ENCODE assay signal across 30 mouse cellular contexts in the genomic region with DNA sequence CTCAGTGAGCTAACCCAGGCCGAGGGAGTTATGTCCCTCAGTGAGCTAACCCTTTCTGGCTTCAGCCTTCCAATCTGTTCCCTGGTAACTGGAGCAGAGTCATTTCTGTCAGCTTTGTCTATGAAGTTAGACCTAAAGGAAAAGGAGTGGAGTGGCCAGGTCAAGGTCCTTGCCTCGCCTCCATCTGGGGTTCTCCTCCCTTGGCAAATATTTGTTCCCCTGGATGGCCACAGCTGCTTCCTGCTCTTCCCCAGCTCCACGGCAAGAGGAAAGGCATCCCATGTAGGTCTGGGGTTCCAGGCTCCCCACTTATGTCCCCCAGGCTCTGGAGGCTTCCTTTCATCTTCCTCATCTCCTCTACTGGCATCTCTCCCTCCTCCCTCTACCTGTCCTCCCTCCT. TPM values are rescaled to one million over a fixed set of nuclear protein-coding genes. Genes with fewer than 3 reads are reported as not detected.
DNase-seq lines count a peak whose midpoint lies in the region; ATAC-seq and TF ChIP-seq lines count a peak whose summit lies in the region.
"Had no signal": no experiment of that assay in that cellular context is flagged by ENCODE, and none has a peak within 500 bp of the region (broad histone marks: within the 10 kb centered on the region; RNA-seq: fewer than 3 reads in every experiment).

No protein-coding gene starts in this region.

- no peak overlapping the region for H3K27ac ChIP-seq in forebrain, embryonic 11.5 days (ENCODE audit: low read depth, low read length)
- H3K27ac ChIP-seq in forebrain, embryonic 15.5 days (replicated peaks): no peak overlapping the region
- peak overlapping the region; percentile 67 for H3K27ac ChIP-seq in intestine, embryonic 15.5 days
- H3K27ac ChIP-seq in small intestine, adult 2 months (ENCODE audit: insufficient read depth, low read depth, low read length): peak overlapping the region; percentile 83
- peak overlapping the region; percentile 75 for H3K27ac ChIP-seq in stomach, embryonic 16.5 days (ENCODE audit: low read length)
- H3K27ac ChIP-seq: embryonic facial prominence, embryonic 12.5 days; embryonic facial prominence, embryonic 15.5 days; forebrain, embryonic 12.5 days; gastrocnemius, adult 2 months; heart, adult 2 months; hindbrain, embryonic 12.5 days; hindbrain, embryonic 15.5 days had no signal

- no peaks in the 10 kb centered on the region for H3K4me1 ChIP-seq in forebrain, embryonic 11.5 days (replicated peaks; ENCODE audit: control insufficient read depth, insufficient read depth, low read length)
- H3K4me1 ChIP-seq in forebrain, embryonic 15.5 days: no peaks in the 10 kb centered on the region
- peaks cover 40% of the 10 kb centered on the region for H3K4me1 ChIP-seq in intestine, embryonic 15.5 days (replicated peaks)
- H3K4me1 ChIP-seq in small intestine, adult 2 months (ENCODE audit: control insufficient read depth, insufficient read depth, insufficient read length, low read length): peaks cover 53% of the 10 kb centered on the region
- peaks cover 17% of the 10 kb centered on the region for H3K4me1 ChIP-seq in stomach, embryonic 16.5 days (ENCODE audit: control insufficient read depth, insufficient read depth, low read length)

- no peak overlapping the region for H3K4me3 ChIP-seq in forebrain, embryonic 11.5 days (ENCODE audit: low read depth, low read length)
- H3K4me3 ChIP-seq in forebrain, embryonic 15.5 days: no peak overlapping the region
- no peak overlapping the region for H3K4me3 ChIP-seq in intestine, embryonic 15.5 days (replicated peaks)
- peak overlapping the region; percentile 1; the same call in 1 of the 2 replicates for H3K4me3 ChIP-seq in small intestine, adult 2 months (ENCODE audit: low read depth, low read length)
- no peak overlapping the region for H3K4me3 ChIP-seq in stomach, embryonic 16.5 days (replicated peaks; ENCODE audit: low read length)
- H3K4me3 ChIP-seq: embryonic facial prominence, embryonic 12.5 days; embryonic facial prominence, embryonic 15.5 days; forebrain, embryonic 12.5 days; gastrocnemius, adult 2 months; heart, adult 2 months; hindbrain, embryonic 12.5 days; hindbrain, embryonic 15.5 days had no signal

- H3K9me3 ChIP-seq in forebrain, embryonic 11.5 days (ENCODE audit: control insufficient read depth, low read length): no peaks in the 10 kb centered on the region
- no peaks in the 10 kb centered on the region for H3K9me3 ChIP-seq in forebrain, embryonic 15.5 days
- H3K9me3 ChIP-seq in intestine, embryonic 15.5 days: no peaks in the 10 kb centered on the region
- no peaks in the 10 kb centered on the region for H3K9me3 ChIP-seq in stomach, embryonic 16.5 days (replicated peaks; ENCODE audit: control insufficient read depth, low read length)
- H3K9me3 ChIP-seq: embryonic facial prominence, embryonic 12.5 days; embryonic facial prominence, embryonic 15.5 days; forebrain, embryonic 12.5 days; hindbrain, embryonic 12.5 days; hindbrain, embryonic 15.5 days had no signal

- ATAC-seq in forebrain, embryonic 11.5 days (replicated peaks; ENCODE audit: low FRiP score): no peak
- no peak for ATAC-seq in forebrain, embryonic 15.5 days (replicated peaks)
- peak; percentile 39 for ATAC-seq in intestine, embryonic 15.5 days
- peak; percentile 56; the same call in 1 of the 2 replicates for ATAC-seq in stomach, embryonic 16.5 days (ENCODE audit: insufficient read depth, low FRiP score)
- ATAC-seq: CD4-positive, CD25-positive, alpha-beta regulatory T cell, adult 4 months; forebrain, embryonic 16.5 days had no signal

- no peak for TF ChIP-seq POLR2A in small intestine, adult 2 months (IDR thresholded peaks at IDR 0.05; ENCODE audit: low read depth, low read length)

- no peak for TF ChIP-seq CTCF in small intestine, adult 2 months (IDR thresholded peaks at IDR 0.05; ENCODE audit: extremely low read depth, insufficient read length, insufficient replicate concordance, low read depth, low read length)

- H3K4me2 ChIP-seq in forebrain, embryonic 11.5 days (ENCODE audit: low read depth, low read length, severe bottlenecking): no peak overlapping the region
- H3K4me2 ChIP-seq in forebrain, embryonic 15.5 days (replicated peaks): no peak overlapping the region
- peak overlapping the region; percentile 33 for H3K4me2 ChIP-seq in intestine, embryonic 15.5 days (replicated peaks)
- H3K4me2 ChIP-seq in stomach, embryonic 16.5 days (ENCODE audit: low read depth, low read length): peak overlapping the region; percentile 19; the same call in 1 of the 2 replicates
- H3K4me2 ChIP-seq: embryonic facial prominence, embryonic 12.5 days; embryonic facial prominence, embryonic 15.5 days; forebrain, embryonic 12.5 days; heart, embryonic 11.5 days; hindbrain, embryonic 12.5 days; hindbrain, embryonic 15.5 days had no signal

- DNase-seq in forebrain, embryonic 11.5 days (ENCODE audit: low spot score): peak; percentile 41
- DNase-seq in heart, adult 18-20 months: no peak
- DNase-seq in gastrocnemius, postnatal 4 days (ENCODE audit: low spot score in 2 of 2): no peak
- no peak for DNase-seq in lung, postnatal 36 days
- DNase-seq: adrenal gland, postnatal 10 days; adrenal gland, postnatal 36 days; cerebellum, adult 18-20 months; cerebellum, adult 9-10 months; cerebellum, postnatal 14 days; gastrocnemius, adult 2 months; gastrocnemius, postnatal 14 days; heart, adult 2 months; kidney, adult 11 months had no signal

- no peaks in the 10 kb centered on the region for H3K27me3 ChIP-seq in forebrain, embryonic 11.5 days (ENCODE audit: control insufficient read depth, insufficient read depth, low read length)
- H3K27me3 ChIP-seq in forebrain, embryonic 15.5 days: no peaks in the 10 kb centered on the region
- H3K27me3 ChIP-seq in intestine, embryonic 15.5 days (replicated peaks): no peaks in the 10 kb centered on the region
- H3K27me3 ChIP-seq in small intestine, adult 2 months (ENCODE audit: control insufficient read depth, insufficient read depth, low read length): no peaks in the 10 kb centered on the region
- no peaks in the 10 kb centered on the region for H3K27me3 ChIP-seq in stomach, embryonic 16.5 days (ENCODE audit: control insufficient read depth, insufficient read depth, low read length)
- H3K27me3 ChIP-seq: embryonic facial prominence, embryonic 12.5 days; embryonic facial prominence, embryonic 15.5 days; forebrain, embryonic 12.5 days; hindbrain, embryonic 12.5 days; hindbrain, embryonic 15.5 days had no signal

- peaks cover 13% of the 10 kb centered on the region; the same call in 1 of the 2 replicates for H3K36me3 ChIP-seq in forebrain, embryonic 11.5 days (ENCODE audit: control insufficient read depth, insufficient read depth, low read length)
- peaks cover 28% of the 10 kb centered on the region for H3K36me3 ChIP-seq in forebrain, embryonic 15.5 days
- peaks cover 34% of the 10 kb centered on the region for H3K36me3 ChIP-seq in intestine, embryonic 15.5 days
- H3K36me3 ChIP-seq in small intestine, adult 2 months (ENCODE audit: control insufficient read depth, insufficient read depth, low read length): peaks cover 68% of the 10 kb centered on the region
- peaks cover 4% of the 10 kb centered on the region; the same call in 1 of the 2 replicates for H3K36me3 ChIP-seq in stomach, embryonic 16.5 days (ENCODE audit: control insufficient read depth, insufficient read depth, low read length)

- 89% methylated on average over 3 of the region's 3 CpGs for WGBS in forebrain, embryonic 11.5 days
- 93% methylated on average over 3 of the region's 3 CpGs for WGBS in forebrain, embryonic 15.5 days
- WGBS in intestine, embryonic 15.5 days: 50% methylated on average over 3 of the region's 3 CpGs
- 17% methylated on average over 3 of the region's 3 CpGs for WGBS in small intestine, adult 2 months
- WGBS in stomach, embryonic 16.5 days: 53% methylated on average over 3 of the region's 3 CpGs

- no peak overlapping the region for H3K9ac ChIP-seq in forebrain, embryonic 11.5 days (ENCODE audit: low read length)
- no peak overlapping the region for H3K9ac ChIP-seq in forebrain, embryonic 15.5 days (replicated peaks)
- no peak overlapping the region for H3K9ac ChIP-seq in intestine, embryonic 15.5 days
- H3K9ac ChIP-seq in stomach, embryonic 16.5 days (ENCODE audit: low read length): no peak overlapping the region
- H3K9ac ChIP-seq: embryonic facial prominence, embryonic 15.5 days; forebrain, embryonic 12.5 days; hindbrain, embryonic 12.5 days; hindbrain, embryonic 15.5 days had no signal

RNA-seq across cellular contexts. Expression of a gene that starts 2.0 kb away (rescaled TPM):
- polyA plus RNA-seq in forebrain, embryonic 11.5 days (2014; fragmentation: Nextera tagmentation; extraction: Ambion mirVana): not detected in 2 replicates
- not detected in 2 replicates for polyA plus RNA-seq in forebrain, embryonic 15.5 days (2015; fragmentation: Nextera tagmentation; extraction: Ambion mirVana)
- polyA plus RNA-seq in intestine, embryonic 15.5 days (2015; fragmentation: Nextera tagmentation; extraction: Ambion mirVana): 0.49 and 0.74 TPM in 2 replicates
- 0.20 and 0.38 TPM in 2 replicates for polyA plus RNA-seq in small intestine, adult 2 months (2012; rRNA removed)
- 0.79 and 2.2 TPM in 2 replicates for polyA plus RNA-seq in stomach, embryonic 16.5 days (2015; fragmentation: Nextera tagmentation; extraction: Ambion mirVana)
- total RNA-seq in heart, adult 18-20 months (2021): not detected
- total RNA-seq in gastrocnemius, postnatal 4 days (2021): not detected
- total RNA-seq: adrenal gland, postnatal 10 days; adrenal gland, postnatal 36 days; gastrocnemius, adult 2 months; gastrocnemius, postnatal 14 days; heart, adult 2 months; heart, postnatal 25 days; hematopoietic stem cell, adult 5-6 weeks; MEL had no signal
- polyA plus RNA-seq: CD4-positive, CD25-positive, alpha-beta regulatory T cell, adult 4 months; embryonic facial prominence, embryonic 12.5 days; forebrain, embryonic 12.5 days; forebrain, embryonic 16.5 days; heart, adult 2 months; heart, embryonic 11.5 days; heart, embryonic 14.5 days; heart, postnatal 0 days; hindbrain, embryonic 12.5 days; hindbrain, embryonic 15.5 days had no signal

RNA-seq across cellular contexts. Expression of a gene that starts 6.6 kb away (rescaled TPM):
- 0.80 and 1.2 TPM in 2 replicates for polyA plus RNA-seq in forebrain, embryonic 11.5 days (2014; fragmentation: Nextera tagmentation; extraction: Ambion mirVana)
- 0.37 and 1.0 TPM in 2 replicates for polyA plus RNA-seq in forebrain, embryonic 15.5 days (2015; fragmentation: Nextera tagmentation; extraction: Ambion mirVana)
- 19.7 and 22.4 TPM in 2 replicates for polyA plus RNA-seq in intestine, embryonic 15.5 days (2015; fragmentation: Nextera tagmentation; extraction: Ambion mirVana)
- polyA plus RNA-seq in small intestine, adult 2 months (2012; rRNA removed): 64.5 and 102 TPM in 2 replicates
- 16.0 and 24.7 TPM in 2 replicates for polyA plus RNA-seq in stomach, embryonic 16.5 days (2015; fragmentation: Nextera tagmentation; extraction: Ambion mirVana)
- under 1 TPM; 0.30 to 0.62 TPM for total RNA-seq in heart, adult 18-20 months (2021)
- under 1 TPM; 0.34 to 0.52 TPM for total RNA-seq in gastrocnemius, postnatal 4 days (2021)
- polyA plus RNA-seq: CD4-positive, CD25-positive, alpha-beta regulatory T cell, adult 4 months had no signal

RNA-seq across cellular contexts. Expression of a gene that starts 9.8 kb away (rescaled TPM):
- polyA plus RNA-seq in forebrain, embryonic 11.5 days (2014; fragmentation: Nextera tagmentation; extraction: Ambion mirVana): 27.0 and 27.9 TPM in 2 replicates
- 29.0 and 30.2 TPM in 2 replicates for polyA plus RNA-seq in forebrain, embryonic 15.5 days (2015; fragmentation: Nextera tagmentation; extraction: Ambion mirVana)
- polyA plus RNA-seq in intestine, embryonic 15.5 days (2015; fragmentation: Nextera tagmentation; extraction: Ambion mirVana): 38.1 and 41.6 TPM in 2 replicates
- 87.3 and 164 TPM in 2 replicates for polyA plus RNA-seq in small intestine, adult 2 months (2012; rRNA removed)
- polyA plus RNA-seq in stomach, embryonic 16.5 days (2015; fragmentation: Nextera tagmentation; extraction: Ambion mirVana): 38.9 and 45.9 TPM in 2 replicates
- 10 to 100 TPM; 18.4 to 20.2 TPM for total RNA-seq in heart, adult 18-20 months (2021)
- 10 to 100 TPM; 17.4 to 17.9 TPM for total RNA-seq in gastrocnemius, postnatal 4 days (2021)

RNA-seq across cellular contexts. Expression of a gene that starts 12.4 kb away (rescaled TPM):
- polyA plus RNA-seq in forebrain, embryonic 11.5 days (2014; fragmentation: Nextera tagmentation; extraction: Ambion mirVana): 936 and 958 TPM in 2 replicates
- 633 and 683 TPM in 2 replicates for polyA plus RNA-seq in forebrain, embryonic 15.5 days (2015; fragmentation: Nextera tagmentation; extraction: Ambion mirVana)
- 1,110 and 1,134 TPM in 2 replicates for polyA plus RNA-seq in intestine, embryonic 15.5 days (2015; fragmentation: Nextera tagmentation; extraction: Ambion mirVana)
- 820 and 1,370 TPM in 2 replicates for polyA plus RNA-seq in small intestine, adult 2 months (2012; rRNA removed)
- 915 and 1,024 TPM in 2 replicates for polyA plus RNA-seq in stomach, embryonic 16.5 days (2015; fragmentation: Nextera tagmentation; extraction: Ambion mirVana)
- total RNA-seq in heart, adult 18-20 months (2021): 100 to 1,000 TPM; 574 to 615 TPM
- 1,000 to 10,000 TPM in 1 of 2 experiments, 100 to 1,000 TPM in 1; 1,000 to 1,132 TPM for total RNA-seq in gastrocnemius, postnatal 4 days (2021)

RNA-seq across cellular contexts. Expression of a gene that starts 22.7 kb away (rescaled TPM):
- 2.9 and 3.3 TPM in 2 replicates for polyA plus RNA-seq in forebrain, embryonic 11.5 days (2014; fragmentation: Nextera tagmentation; extraction: Ambion mirVana)
- polyA plus RNA-seq in forebrain, embryonic 15.5 days (2015; fragmentation: Nextera tagmentation; extraction: Ambion mirVana): 3.6 and 4.1 TPM in 2 replicates
- 3.1 and 3.4 TPM in 2 replicates for polyA plus RNA-seq in intestine, embryonic 15.5 days (2015; fragmentation: Nextera tagmentation; extraction: Ambion mirVana)
- 8.9 and 13.1 TPM in 2 replicates for polyA plus RNA-seq in small intestine, adult 2 months (2012; rRNA removed)
- 2.7 and 2.9 TPM in 2 replicates for polyA plus RNA-seq in stomach, embryonic 16.5 days (2015; fragmentation: Nextera tagmentation; extraction: Ambion mirVana)
- total RNA-seq in heart, adult 18-20 months (2021): 10 to 100 TPM; 12.1 to 15.0 TPM
- total RNA-seq in gastrocnemius, postnatal 4 days (2021): 10 to 100 TPM; 22.1 to 26.9 TPM

Comparison
In these comparisons a context has a peak if more than half of its experiments do, and no peak if none do; other contexts are left out.
1. ATAC-seq: peak in intestine, embryonic 15.5 days (single experiment) and stomach, embryonic 16.5 days (single experiment); none in forebrain, embryonic 11.5 days (single experiment) and forebrain, embryonic 15.5 days (single experiment).
2. H3K27ac ChIP-seq: peak in intestine, embryonic 15.5 days (single experiment), small intestine, adult 2 months (single experiment) and stomach, embryonic 16.5 days (single experiment); none in forebrain, embryonic 11.5 days (single experiment) and forebrain, embryonic 15.5 days (single experiment).
3. H3K4me2 ChIP-seq: peak in intestine, embryonic 15.5 days (single experiment) and stomach, embryonic 16.5 days (single experiment); none in forebrain, embryonic 11.5 days (single experiment) and forebrain, embryonic 15.5 days (single experiment).